Mouse (Mus musculus): Measurements from ENCODE around the gene Otub2. TPM values are rescaled to one million over a fixed set of nuclear protein-coding genes. Genes with fewer than 3 reads are reported as not detected.
A peak's percentile ranks its signal among the peaks of the same experiment; 100 is the strongest.
"Not testable (repeated sequence)": the region's sequence is repeated elsewhere in the genome, so short reads cannot be mapped to it uniquely, and the experiment has no call there.

Gene Otub2
- polyA plus RNA-seq, 2 experiments from 2014 or later, result 1.4 to 1.5 TPM

DNA sequence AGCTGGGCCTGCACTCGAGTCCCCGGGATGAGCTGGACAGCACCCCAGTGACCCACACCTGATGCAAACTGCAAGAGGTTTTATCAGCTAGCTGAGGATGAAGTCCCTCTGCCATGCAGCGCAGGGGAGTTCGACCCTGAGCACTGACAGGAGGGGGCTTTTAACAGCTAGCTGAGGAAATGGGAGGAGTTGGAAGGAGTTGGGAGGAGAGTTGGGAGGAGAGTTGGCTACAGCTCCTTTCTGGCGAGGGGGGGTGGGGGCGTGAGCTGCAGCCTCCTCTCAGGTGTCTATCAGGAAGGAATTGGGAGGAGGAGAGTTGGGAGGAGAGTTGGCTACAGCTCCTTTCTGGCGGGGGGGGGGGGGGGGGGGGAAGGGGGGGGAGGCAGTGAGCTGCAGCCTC lies 55.8 kb downstream of the Otub2 start:
- not testable (repeated sequence) for ATAC-seq

DNA sequence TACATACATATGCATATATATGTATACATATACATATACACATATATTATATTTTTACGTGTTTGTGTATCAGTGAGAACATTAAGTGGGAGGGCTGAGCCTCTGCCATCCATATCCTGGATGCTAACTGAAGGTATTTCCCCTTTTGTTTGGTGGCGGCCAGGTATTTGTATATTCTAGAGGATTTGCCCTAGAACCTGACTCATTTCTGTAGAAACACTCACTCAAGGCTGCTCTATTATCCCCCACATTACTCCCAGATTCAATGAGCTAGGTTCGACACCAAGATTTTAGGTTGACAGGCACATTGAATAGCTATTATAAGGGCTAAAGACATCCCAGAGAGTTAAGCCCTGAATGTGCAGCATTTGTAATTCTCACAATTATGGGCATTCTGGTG lies 56.6 kb downstream of the Otub2 start:
- peak; percentile 17 for ATAC-seq

DNA sequence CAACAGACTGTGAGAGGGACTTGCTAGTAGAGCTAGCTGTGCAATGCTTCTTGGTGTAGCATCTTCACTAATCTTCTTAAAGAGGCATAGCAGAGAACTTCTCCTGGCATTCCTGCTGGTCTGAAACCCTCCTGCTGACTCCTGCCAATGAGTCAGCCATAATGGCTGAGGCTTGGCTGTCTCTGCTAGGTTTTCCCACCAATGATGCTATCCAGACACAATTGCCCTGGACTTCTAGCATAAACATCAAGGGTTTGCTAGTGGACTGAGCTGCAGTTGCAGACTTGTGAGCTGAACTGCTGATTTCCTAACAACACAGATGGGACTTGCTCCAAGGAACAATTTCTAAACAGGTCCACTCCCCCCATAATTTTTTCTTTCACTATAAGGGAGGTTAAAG lies 64.9 kb downstream of the Otub2 start:
- ATAC-seq, result no peak

Other genes starting within 250 kb of the Otub2 start
- gene Prima1, start 146.5 kb upstream of the Otub2 start, polyA plus RNA-seq (2017; shearing (Covaris generic)), result not detected
- gene Fam181a, start 77.7 kb upstream of the Otub2 start, polyA plus RNA-seq (2017; shearing (Covaris generic)), result not detected
- 10 to 100 TPM; 25.2 to 31.4 TPM for gene Asb2, start 32.7 kb upstream of the Otub2 start, polyA plus RNA-seq (2017; shearing (Covaris generic))
- under 1 TPM in 1 of 2 experiments, not detected in 1; 0.90 TPM for gene 9330161L09Rik, start 19.1 kb downstream of the Otub2 start, polyA plus RNA-seq (2017; shearing (Covaris generic))
- 100 to 1,000 TPM; 250 to 324 TPM for gene Ddx24, start 37.1 kb downstream of the Otub2 start, polyA plus RNA-seq (2017; shearing (Covaris generic))
- gene Ifi27, start 45.5 kb downstream of the Otub2 start, polyA plus RNA-seq (2017; shearing (Covaris generic)), result 100 to 1,000 TPM; 343 to 436 TPM
- 1,000 to 10,000 TPM; 1,231 to 1,594 TPM for gene Ifi27l2a, start 55.0 kb downstream of the Otub2 start, polyA plus RNA-seq (2017; shearing (Covaris generic))
- under 1 TPM in 1 of 2 experiments, not detected in 1; 0.40 TPM for gene Ifi27l2b, start 68.5 kb downstream of the Otub2 start, polyA plus RNA-seq (2017; shearing (Covaris generic))
- under 1 TPM in 1 of 2 experiments, not detected in 1; 0.36 TPM for gene Ppp4r4, start 143.6 kb downstream of the Otub2 start, polyA plus RNA-seq (2017; shearing (Covaris generic))
- not detected for gene Serpina10, start 242.8 kb downstream of the Otub2 start, polyA plus RNA-seq (2017; shearing (Covaris generic))

Data from CD4-positive, CD25-positive, alpha-beta regulatory T cell, adult 4 months (primary cell).